Comparison of ENCODE assay signal across 9 mouse cellular contexts in the genomic region with DNA sequence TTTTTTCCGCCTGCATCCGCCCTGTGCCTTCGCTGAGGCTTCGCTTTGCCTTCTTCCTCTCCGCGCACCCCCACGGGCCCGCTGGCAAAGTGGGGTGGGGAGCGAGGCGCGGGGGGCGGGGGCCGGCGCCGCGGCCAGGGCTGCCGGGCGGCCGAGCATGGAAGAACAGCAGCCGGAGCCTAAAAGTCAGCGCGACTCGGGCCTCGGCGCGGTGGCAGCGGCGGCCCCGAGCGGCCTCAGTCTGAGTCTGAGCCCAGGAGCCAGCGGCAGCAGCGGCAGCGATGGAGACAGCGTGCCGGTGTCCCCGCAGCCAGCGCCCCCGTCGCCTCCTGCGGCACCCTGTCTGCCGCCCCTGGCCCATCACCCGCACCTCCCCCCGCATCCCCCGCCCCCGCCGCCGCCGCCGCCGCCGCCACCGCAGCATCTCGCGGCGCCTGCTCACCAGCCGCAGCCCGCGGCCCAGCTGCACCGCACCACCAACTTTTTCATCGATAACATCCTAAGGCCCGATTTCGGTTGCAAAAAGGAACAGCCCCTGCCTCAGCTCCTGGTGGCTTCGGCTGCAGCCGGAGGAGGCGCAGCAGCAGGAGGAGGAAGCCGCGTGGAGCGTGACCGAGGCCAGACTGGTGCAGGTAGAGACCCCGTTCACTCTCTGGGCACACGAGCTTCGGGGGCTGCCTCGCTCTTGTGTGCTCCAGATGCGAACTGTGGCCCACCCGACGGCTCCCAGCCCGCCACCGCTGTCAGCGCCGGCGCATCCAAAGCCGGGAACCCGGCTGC. TPM values are rescaled to one million over a fixed set of nuclear protein-coding genes. Genes with fewer than 3 reads are reported as not detected.
DNase-seq lines count a peak whose midpoint lies in the region; ATAC-seq and TF ChIP-seq lines count a peak whose summit lies in the region.
"Had no signal": no experiment of that assay in that cellular context is flagged by ENCODE, and none has a peak within 500 bp of the region (broad histone marks: within the 10 kb centered on the region; RNA-seq: fewer than 3 reads in every experiment).

No protein-coding gene starts in this region.

- TF ChIP-seq CTCF in embryonic fibroblast, embryonic 13.5 days (IDR thresholded peaks at IDR 0.05; ENCODE audit: borderline replicate concordance, insufficient read depth, low read length), result no peak

- under 1% methylated on average over 70 of the region's 83 CpGs for WGBS in heart, embryonic 13.5 days
- under 1% methylated on average over 70 of the region's 83 CpGs for WGBS in neural tube, embryonic 11.5 days

- H3K4me1 ChIP-seq in heart, embryonic 13.5 days, result peaks cover 25% of the 10 kb centered on the region
- no peaks in the 10 kb centered on the region for H3K4me1 ChIP-seq in embryonic fibroblast, embryonic 13.5 days (ENCODE audit: control insufficient read depth, insufficient read depth, low read length)
- H3K4me1 ChIP-seq in neural tube, embryonic 11.5 days (ENCODE audit: control insufficient read depth, insufficient read depth, low read length), result 0 out of 2 replicates have a peak, but pooled peaks cover 3% of the 10 kb centered on the region

- no peaks in the 10 kb centered on the region for H3K9me3 ChIP-seq in heart, embryonic 13.5 days
- no peaks in the 10 kb centered on the region for H3K9me3 ChIP-seq in neural tube, embryonic 11.5 days (ENCODE audit: control insufficient read depth, low read length)

- H3K27ac ChIP-seq in heart, embryonic 13.5 days (replicated peaks), result no peak overlapping the region
- peak overlapping the region; percentile 65 for H3K27ac ChIP-seq in embryonic fibroblast, embryonic 13.5 days (ENCODE audit: insufficient read depth, low read length)
- peak overlapping the region; percentile 60 for H3K27ac ChIP-seq in neural tube, embryonic 11.5 days (ENCODE audit: low read depth, low read length)

- H3K4me2 ChIP-seq in heart, embryonic 13.5 days, result peak overlapping the region; percentile 93
- H3K4me2 ChIP-seq in neural tube, embryonic 11.5 days (ENCODE audit: low read depth), result peak overlapping the region; percentile 62

- peak overlapping the region; percentile 74 for H3K9ac ChIP-seq in heart, embryonic 13.5 days
- H3K9ac ChIP-seq in neural tube, embryonic 11.5 days (ENCODE audit: low read length), result peak overlapping the region; percentile 61

- H3K36me3 ChIP-seq in heart, embryonic 13.5 days, result no peaks in the 10 kb centered on the region
- H3K36me3 ChIP-seq in neural tube, embryonic 11.5 days (ENCODE audit: control insufficient read depth, insufficient read depth, low read length), result no peaks in the 10 kb centered on the region

- DNase-seq in heart, adult 11 months, result no peak
- DNase-seq in NIH3T3 (ENCODE audit: low read depth), result peak; percentile 77
- peak; percentile 44 for DNase-seq in kidney, postnatal 10 days
- DNase-seq in neural tube, embryonic 11.5 days (ENCODE audit: low spot score), result peak; percentile 61
- DNase-seq in testis, postnatal 14 days (ENCODE audit: low spot score), result no peak
- no peak for DNase-seq in layer of hippocampus, adult 18-20 months (ENCODE audit: low spot score in 2 of 2)

- 0 out of 2 replicates have a peak, but pooled peaks have one; percentile 19 for TF ChIP-seq POLR2A in embryonic fibroblast, embryonic 13.5 days (IDR thresholded peaks at IDR 0.05; ENCODE audit: low read depth, low read length)

- peak overlapping the region; percentile 59 for H3K4me3 ChIP-seq in heart, embryonic 13.5 days
- peak overlapping the region; percentile 39 for H3K4me3 ChIP-seq in embryonic fibroblast, embryonic 13.5 days (ENCODE audit: insufficient read depth, low read length)
- peak overlapping the region; percentile 41 for H3K4me3 ChIP-seq in neural tube, embryonic 11.5 days (ENCODE audit: low read depth, low read length)

- ATAC-seq in heart, embryonic 13.5 days (ENCODE audit: extremely low read depth, insufficient number of reproducible peaks, low FRiP score, low TSS enrichment), result no peak
- ATAC-seq in neural tube, embryonic 11.5 days (ENCODE audit: insufficient read depth, low FRiP score, low TSS enrichment), result 0 out of 2 replicates have a peak, but pooled peaks have one; percentile 5

- peaks cover 96% of the 10 kb centered on the region for H3K27me3 ChIP-seq in heart, embryonic 13.5 days (replicated peaks)
- peaks cover 92% of the 10 kb centered on the region for H3K27me3 ChIP-seq in neural tube, embryonic 11.5 days (ENCODE audit: control insufficient read depth, insufficient read depth, low read length)

RNA-seq across cellular contexts. Expression of a gene that starts 0.8 kb away (rescaled TPM):
- not detected in 2 replicates for polyA plus RNA-seq in heart, embryonic 13.5 days (2015; fragmentation: Nextera tagmentation; extraction: Ambion mirVana)
- 10.5 and 11.3 TPM in 2 replicates for polyA plus RNA-seq in embryonic fibroblast, embryonic 13.5 days (2011; ENCODE audit: insufficient read length, low read depth, missing spikeins)
- 5.2 and 6.1 TPM in 2 replicates for polyA plus RNA-seq in neural tube, embryonic 11.5 days (2014; fragmentation: Nextera tagmentation; extraction: Ambion mirVana)
- not detected for total RNA-seq in layer of hippocampus, adult 18-20 months (2021)
- total RNA-seq: liver, adult 2 months had no signal
- polyA plus RNA-seq: liver, adult 2 months had no signal

Comparison
In these comparisons a context has a peak if more than half of its experiments do, and no peak if none do; other contexts are left out.
1. DNase-seq: peak in NIH3T3 (single experiment), kidney, postnatal 10 days (single experiment) and neural tube, embryonic 11.5 days (single experiment); none in heart, adult 11 months (single experiment), testis, postnatal 14 days (single experiment) and layer of hippocampus, adult 18-20 months (0 of 2).
2. Peak in every context shown above with its lines, with median percentiles within 50 percentile points of each other: H3K4me3 ChIP-seq.